Mouse (Mus musculus) spleen, adult 12 weeks (tissue): ENCODE measurements around the gene Ubqln3.

Source experiments
- DNase-seq: peaks from one replicate; pipeline ENCODE4 v3.0.0; 2022; ENCODE audit warnings: low spot score

The Ubqln3 gene

DNA sequence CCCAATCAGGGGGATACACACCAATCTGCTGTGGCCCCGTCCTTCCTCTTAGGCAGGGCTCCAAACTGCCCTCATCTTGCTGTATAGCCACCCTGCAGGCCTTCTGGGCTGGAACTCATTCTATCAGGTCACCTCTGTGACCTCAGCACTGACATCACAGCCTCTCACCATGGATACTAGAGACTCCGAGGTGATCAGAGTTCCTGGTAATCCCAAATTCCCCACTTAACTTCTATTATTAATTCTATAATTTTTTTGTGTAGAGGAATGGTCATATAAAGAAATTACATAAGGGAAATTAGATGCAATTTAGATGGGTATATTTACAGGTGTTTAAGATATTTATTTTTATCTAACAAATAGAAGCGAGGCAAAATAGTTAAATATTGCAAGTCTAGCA, at the start of gene Ubqln3:
Gene Ubqln3, minus strand, starts transcription at position 101 of the 400 bp plus-strand sequence.
- DNase-seq = no peak

- DNase-seq = no peak
Observed at GRCm38 (mm10) chr7:104191275-104191674, 48.2 kb upstream of the Ubqln3 start.

DNA sequence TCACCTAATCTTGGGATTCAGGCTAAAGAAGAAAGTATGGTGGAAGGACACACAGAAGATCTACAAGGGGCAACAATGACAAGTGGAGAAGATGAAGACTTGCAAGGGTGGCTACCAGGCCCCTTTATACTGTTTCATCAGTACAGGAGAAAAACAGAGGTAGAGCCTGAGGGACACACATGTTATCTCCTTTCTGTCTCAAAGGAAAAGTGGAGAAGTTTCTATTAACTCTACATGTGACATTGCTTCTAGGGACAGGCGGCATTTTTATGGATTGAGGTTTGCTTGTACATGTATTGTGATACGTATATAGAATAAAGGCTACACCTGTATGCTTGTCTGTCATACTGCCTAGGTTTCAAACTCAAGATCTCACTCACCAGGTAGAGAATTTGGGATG, 40.2 kb upstream of the Ubqln3 start, which contains the start of gene Olfr648:
Gene Olfr648, minus strand, starts transcription at position 101 of the 400 bp plus-strand sequence.
- DNase-seq = no peak

DNA sequence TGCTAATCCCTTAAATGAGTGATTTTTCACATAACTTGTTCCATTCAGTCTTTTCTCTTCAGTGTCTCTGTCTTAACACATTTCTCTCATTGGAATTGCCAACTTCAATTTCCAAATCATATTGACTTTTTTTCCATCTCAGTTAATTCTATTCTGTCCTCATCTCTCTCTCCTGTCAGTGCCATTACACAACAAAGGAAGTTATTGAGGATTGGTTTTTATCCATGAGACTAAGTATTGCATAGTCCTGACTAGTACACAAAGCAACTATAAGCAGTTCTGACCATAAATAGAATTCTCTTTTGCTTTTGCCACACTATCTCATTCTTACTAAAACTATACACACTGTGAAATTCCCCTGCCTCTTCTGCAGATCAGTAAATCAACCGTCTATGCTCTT, 36.0 kb upstream of the Ubqln3 start:
- no peak for DNase-seq

DNA sequence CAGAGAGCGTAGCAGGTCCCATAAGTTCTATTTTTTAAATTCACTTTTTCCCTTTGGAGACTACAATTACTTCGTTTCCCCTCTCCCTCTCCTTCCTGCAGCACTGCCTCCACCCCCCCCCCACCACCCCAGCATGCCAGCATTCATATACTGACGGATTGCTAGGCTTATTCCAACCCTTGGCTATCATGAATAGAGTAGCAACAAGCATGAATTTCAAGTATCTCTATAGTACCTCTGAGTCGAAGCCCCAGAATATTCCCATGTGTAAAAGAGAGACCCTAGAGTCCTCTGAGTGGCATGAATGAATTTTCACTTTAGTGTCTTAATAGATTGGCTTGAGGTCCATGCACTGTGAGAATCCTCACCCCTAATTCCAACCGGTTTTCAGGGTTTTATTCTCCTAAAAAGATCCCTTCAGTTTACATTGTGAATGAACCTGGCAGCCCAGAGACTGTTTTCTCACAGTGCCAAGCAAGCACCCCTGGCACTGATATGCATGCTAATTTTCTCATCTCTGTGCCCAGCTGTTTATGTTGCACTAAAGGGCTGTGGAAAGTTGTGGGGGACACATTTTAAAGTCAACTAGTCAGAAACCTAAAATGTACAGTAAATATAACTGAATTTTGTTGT, 35.5 kb upstream of the Ubqln3 start:
- no peak for DNase-seq

DNA sequence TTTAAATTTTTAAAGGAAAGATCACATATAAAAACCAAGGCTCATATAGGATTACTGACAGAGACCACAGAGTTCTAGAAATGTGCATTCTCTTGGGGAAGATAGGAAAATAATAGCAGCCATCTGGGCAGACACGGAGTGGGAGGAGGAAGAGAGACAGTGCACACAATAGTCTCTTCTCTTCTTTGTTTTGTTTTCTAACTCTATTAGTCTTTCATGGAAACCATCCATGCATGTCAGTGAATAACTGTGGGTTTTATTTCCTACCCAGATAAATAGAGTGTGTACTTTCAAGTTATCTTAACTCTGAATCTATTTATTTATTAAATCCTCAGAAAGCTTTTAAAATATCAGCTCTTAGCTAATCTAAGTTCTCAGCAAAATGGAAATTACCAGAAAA, 32.0 kb upstream of the Ubqln3 start:
- DNase-seq = no peak

GRCm38 (mm10) chr7:104169634-104170204, 26.6 kb upstream of the Ubqln3 start:
- no peak for DNase-seq

DNA sequence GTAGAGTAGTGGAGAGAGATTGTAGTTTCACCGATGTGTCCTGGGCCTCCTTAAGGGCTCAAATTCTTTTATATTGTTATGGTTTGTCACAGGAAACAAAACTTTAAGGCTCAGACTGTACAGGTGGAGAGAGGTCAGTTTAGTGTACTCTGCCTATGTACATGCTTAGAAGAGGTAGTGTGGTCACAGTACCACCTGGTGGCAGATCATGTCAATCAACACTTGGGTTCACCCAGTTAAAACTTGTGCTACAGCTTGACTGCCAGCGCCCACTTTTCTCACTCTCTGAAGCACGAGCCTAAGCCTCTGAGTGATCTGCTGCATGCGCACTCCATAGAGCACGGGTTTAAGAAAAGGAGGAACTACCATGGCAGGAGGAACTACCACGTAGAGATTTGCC, 24.0 kb upstream of the Ubqln3 start:
- no peak for DNase-seq

- DNase-seq = no peak
Observed at GRCm38 (mm10) chr7:104150456-104150855, 7.4 kb upstream of the Ubqln3 start, which contains the start of gene Ubqlnl. Gene Ubqlnl (minus strand): TSS chr7:104150556.

DNA sequence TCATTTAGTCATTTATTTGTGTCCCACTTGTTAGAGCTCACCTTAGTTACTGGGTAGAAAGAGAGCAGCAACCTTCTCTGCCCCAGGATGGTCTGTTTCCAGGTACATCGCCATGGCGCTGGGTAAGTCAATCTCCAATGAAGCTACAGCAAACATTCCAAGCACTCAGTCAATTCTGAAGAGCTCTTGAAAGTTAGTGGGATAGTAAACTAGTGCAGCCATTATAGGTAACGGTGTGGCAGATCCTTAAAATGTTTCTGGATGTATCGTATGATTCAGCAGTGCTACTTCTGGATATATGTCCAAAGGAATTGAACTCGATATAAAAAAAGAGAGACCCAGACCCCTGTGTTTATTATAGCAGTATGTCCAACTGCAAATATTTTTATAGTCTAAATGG, 5.8 kb downstream of the Ubqln3 start, which contains the start of gene Olfr643:
Gene Olfr643, minus strand, starts transcription at position 101 of the 400 bp plus-strand sequence.
- DNase-seq = no peak

DNA sequence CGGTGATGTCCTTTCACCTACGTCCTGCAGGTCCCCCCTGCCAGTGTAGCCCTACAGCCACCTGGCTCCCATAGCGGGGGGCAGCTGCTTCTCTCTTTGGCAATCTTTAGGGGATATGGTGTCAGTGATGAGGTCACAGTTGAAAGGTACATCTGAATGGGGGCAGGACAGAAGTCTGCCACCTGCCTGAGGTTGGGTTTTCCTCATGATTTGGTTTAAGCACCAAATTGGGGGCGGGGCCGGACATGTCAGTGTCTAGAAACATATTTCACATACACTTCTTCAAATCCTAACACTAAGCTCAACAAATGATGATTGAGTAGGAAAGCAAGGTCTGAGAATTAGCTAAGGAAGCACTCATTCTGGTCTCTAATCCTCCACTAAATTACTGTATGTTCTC, 13.4 kb downstream of the Ubqln3 start, which contains the start of gene Ubqln5:
Gene Ubqln5, minus strand, starts transcription at position 101 of the 400 bp plus-strand sequence.
- DNase-seq = no peak

DNA sequence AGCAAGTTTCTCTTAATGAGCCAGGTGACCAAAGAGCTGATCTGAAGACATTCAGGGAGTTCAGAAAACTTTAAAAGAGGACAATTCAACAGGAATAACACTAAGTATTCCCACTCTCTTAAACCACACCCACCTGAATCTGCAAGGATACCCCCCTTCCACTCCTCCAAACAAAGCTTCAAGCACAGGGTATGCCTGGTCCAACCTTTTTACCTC, 38.4 kb downstream of the Ubqln3 start, which contains the start of gene Olfr646:
Gene Olfr646, plus strand, starts transcription at position 117 of the 216 bp plus-strand sequence.
- no peak for DNase-seq

DNA sequence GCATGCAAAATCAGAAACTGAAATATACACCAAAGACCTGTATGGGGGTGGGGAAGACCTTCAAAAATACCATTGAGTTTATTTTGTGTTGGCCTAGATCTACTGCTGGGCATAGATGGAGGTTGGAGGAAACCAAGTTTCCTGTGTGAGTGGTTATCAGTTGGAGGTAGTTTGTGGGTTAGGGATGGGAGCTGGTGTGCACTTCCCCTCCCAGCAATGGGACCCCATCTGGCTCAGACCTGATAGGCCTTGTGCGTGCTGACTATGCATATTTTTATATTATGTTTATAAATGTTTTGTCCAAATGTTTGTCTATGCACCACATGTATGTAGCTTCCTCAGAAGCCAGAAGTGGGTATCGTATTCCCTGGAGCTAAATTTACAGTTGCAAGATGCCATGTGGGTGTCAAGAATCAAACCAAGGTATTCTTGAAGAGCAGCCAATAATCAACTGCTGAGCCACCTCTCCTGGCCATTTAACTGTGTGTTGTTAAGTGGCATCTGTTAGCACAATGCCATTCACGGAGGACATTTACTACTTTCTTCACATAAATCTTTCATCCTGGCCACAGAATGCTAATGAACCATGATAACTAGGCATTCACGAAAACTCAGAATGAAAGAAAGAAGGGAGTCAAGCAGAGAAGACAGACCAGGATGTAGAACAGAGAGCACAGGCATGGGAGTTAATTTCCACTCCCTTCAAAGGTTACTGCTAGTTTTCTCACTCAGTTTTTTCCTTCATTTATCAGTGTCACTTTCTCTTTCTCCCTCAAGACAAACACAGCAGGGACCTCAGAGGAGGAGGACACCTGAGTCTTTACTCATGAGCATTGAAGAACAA, 38.9 kb downstream of the Ubqln3 start:
- no peak for DNase-seq
